Mouse (Mus musculus) limb, embryonic 13.5 days (tissue): ENCODE data around the gene Tgm2. TPM values are rescaled to one million over a fixed set of nuclear protein-coding genes. Genes with fewer than 3 reads are reported as not detected.
A peak's percentile ranks its signal among the peaks of the same experiment; 100 is the strongest.

ENCODE experiments used
- ATAC-seq: fragments of 200-750 bp; cut with Nextera tagmentation; 2 replicates; pipeline ENCODE4 v1.8.0; 2017; ENCODE audit warnings: low read depth, moderate number of reproducible peaks, moderate TSS enrichment; ENCODE audit not compliant: low FRiP score
- H3K27ac ChIP-seq: fragments of 300-500 bp; sonication (generic); 2 replicates; pipeline ENCODE4 v1.5.1; 2015; ENCODE audit warnings: inconsistent platforms, mild to moderate bottlenecking, moderate library complexity
- H3K27me3 ChIP-seq: fragments of 300-500 bp; sonication (generic); 2 replicates; pipeline ENCODE4 v1.6.1; 2015; ENCODE audit warnings: mild to moderate bottlenecking, inconsistent platforms
- H3K36me3 ChIP-seq: fragments of 300-500 bp; sonication (generic); 2 replicates; pipeline ENCODE4 v1.6.1; 2015; ENCODE audit warnings: inconsistent platforms, mild to moderate bottlenecking, moderate library complexity
- H3K4me1 ChIP-seq: fragments of 300-500 bp; sonication (generic); 2 replicates; pipeline ENCODE4 v1.6.1; 2015; ENCODE audit warnings: inconsistent platforms
- H3K4me2 ChIP-seq: fragments of 300-500 bp; sonication (generic); replicated peaks from 2 replicates; pipeline ENCODE4 v1.6.1; 2015; ENCODE audit warnings: inconsistent platforms, mild to moderate bottlenecking, moderate library complexity
- H3K4me3 ChIP-seq: fragments of 300-500 bp; sonication (generic); 2 replicates; pipeline ENCODE4 v1.5.1; 2015; ENCODE audit warnings: moderate library complexity, mild to moderate bottlenecking, inconsistent platforms
- H3K9ac ChIP-seq: fragments of 300-500 bp; sonication (generic); 2 replicates; pipeline ENCODE4 v1.6.1; 2015; ENCODE audit warnings: mild to moderate bottlenecking, inconsistent platforms
- H3K9me3 ChIP-seq: fragments of 300-500 bp; sonication (generic); 2 replicates; pipeline ENCODE4 v1.6.1; 2016; ENCODE audit warnings: inconsistent platforms
- WGBS: fragments of 180-500 bp; shearing (Covaris S2); methylation state at CpG from one replicate; pipeline ENCODE4 v1.1.7; 2015; 5-methylcytosine and 5-hydroxymethylcytosine counted together
- polyA plus RNA-seq: library from polyadenylated mRNA; unstranded; fragments of >200 nt; fragmentation: Nextera tagmentation; extraction: Ambion mirVana; gene quantifications from 2 replicates; pipeline ENCODE4 v1.2.1, GENCODE M21; 2015

Gene Tgm2
- polyA plus RNA-seq, 1 experiment from 2014 or later, result 7.5 TPM

DNA sequence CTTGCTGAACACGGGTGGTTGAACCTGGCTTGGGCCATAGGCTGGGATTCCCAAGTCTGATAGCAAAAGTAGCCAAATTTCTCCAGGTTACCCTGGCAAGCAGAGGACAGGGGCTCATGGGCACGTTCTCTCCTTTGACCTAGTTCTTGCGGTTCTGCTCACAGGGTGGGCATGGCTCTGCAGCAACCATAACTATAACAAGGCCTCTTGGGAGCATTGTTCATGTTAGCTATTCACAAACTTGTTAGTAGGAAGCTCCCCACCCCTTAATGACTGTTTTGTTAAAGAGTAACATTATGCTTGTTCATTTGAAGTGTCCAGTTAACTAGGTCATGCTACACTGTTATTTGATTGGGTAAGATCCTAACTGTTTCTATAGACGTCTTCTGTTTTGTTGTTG is 19.5 kb upstream of the Tgm2 start:
- 81% methylated on average over 4 of the region's 4 CpGs for WGBS
- peaks cover 13% of the 10 kb centered on the region for H3K4me1 ChIP-seq

DNA sequence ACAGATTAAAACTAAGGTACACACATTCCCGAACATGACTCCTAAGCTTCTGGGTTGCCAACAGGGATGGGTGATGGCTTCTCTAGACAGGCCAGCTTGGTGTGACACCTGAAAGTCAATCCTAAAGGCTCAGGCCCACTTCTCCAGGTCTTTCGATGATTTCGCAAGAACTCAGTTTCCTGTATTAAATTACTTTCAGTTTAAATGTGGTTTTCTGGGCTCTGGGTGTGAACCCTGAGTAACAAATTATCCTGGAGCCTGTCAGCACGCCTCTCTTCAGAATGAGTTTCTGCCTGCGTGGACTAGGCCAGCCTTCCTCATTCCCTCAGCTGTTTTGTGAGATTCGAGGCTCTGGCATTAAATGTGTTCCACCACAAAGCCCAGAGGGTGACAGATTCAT is 16.8 kb upstream of the Tgm2 start:
- Histone ChIP-seq H3K36me3 (no peaks in the 10 kb centered on the region), H3K4me1 (peaks cover 7% of the 10 kb centered on the region; the same call in 1 of the 2 replicates), H3K4me3 (no peak overlapping the region), H3K27me3 (no peaks in the 10 kb centered on the region), H3K9me3 (no peaks in the 10 kb centered on the region), H3K4me2 (no peak overlapping the region), H3K9ac (no peak overlapping the region), H3K27ac (no peak overlapping the region)
- 55% methylated on average over 6 of the region's 6 CpGs for WGBS
- no peak for ATAC-seq

More for the DNA sequence above, 19.5 kb upstream of the Tgm2 start:
- no peaks in the 10 kb centered on the region for H3K9me3 ChIP-seq
- no peak overlapping the region for H3K4me2 ChIP-seq
- no peak overlapping the region for H3K4me3 ChIP-seq
- H3K36me3 ChIP-seq, result no peaks in the 10 kb centered on the region
- H3K27me3 ChIP-seq, result no peaks in the 10 kb centered on the region
- H3K27ac ChIP-seq, result no peak overlapping the region
- ATAC-seq, result no peak
- no peak overlapping the region for H3K9ac ChIP-seq

DNA sequence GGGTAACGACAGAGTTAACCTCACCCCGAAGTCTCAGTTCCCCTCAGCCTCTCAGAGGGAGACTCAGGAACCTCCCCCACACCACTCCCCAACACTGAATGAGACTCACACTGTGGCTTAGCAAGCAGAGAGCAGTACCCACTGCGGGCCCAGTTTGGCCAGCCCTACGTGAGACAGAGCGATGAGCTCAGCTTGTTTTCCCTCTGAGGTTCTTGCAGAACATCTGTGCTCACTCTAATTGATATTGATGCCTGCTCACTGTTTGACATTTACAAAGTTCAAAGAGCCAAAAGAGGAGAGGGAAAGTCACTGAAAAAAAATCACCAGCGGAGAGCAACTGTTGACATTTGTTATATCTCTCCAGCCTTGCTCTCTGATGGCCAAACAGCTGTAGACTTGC is 15.5 kb upstream of the Tgm2 start:
- H3K36me3 ChIP-seq, result no peaks in the 10 kb centered on the region
- H3K27ac ChIP-seq, result no peak overlapping the region
- H3K4me1 ChIP-seq, result no peaks in the 10 kb centered on the region
- H3K4me3 ChIP-seq, result no peak overlapping the region
- 76% methylated on average over 6 of the region's 6 CpGs for WGBS
- no peaks in the 10 kb centered on the region for H3K9me3 ChIP-seq
- no peak for ATAC-seq
- no peaks in the 10 kb centered on the region for H3K27me3 ChIP-seq
- no peak overlapping the region for H3K9ac ChIP-seq
- no peak overlapping the region for H3K4me2 ChIP-seq

- ATAC-seq, result no peak; the same call in 1 of the 2 replicates
- no peak overlapping the region for H3K4me2 ChIP-seq
- H3K27ac ChIP-seq, result no peak overlapping the region
- no peaks in the 10 kb centered on the region for H3K27me3 ChIP-seq
- H3K4me1 ChIP-seq, result 0 out of 2 replicates have a peak, but pooled peaks cover 2% of the 10 kb centered on the region
- 41% methylated on average over 7 of the region's 7 CpGs for WGBS
- H3K9me3 ChIP-seq, result no peaks in the 10 kb centered on the region
- H3K4me3 ChIP-seq, result no peak overlapping the region
- H3K9ac ChIP-seq, result no peak overlapping the region
- no peaks in the 10 kb centered on the region for H3K36me3 ChIP-seq
Measured at GRCm38 (mm10) chr2:158159376-158160235, 13.4 kb upstream of the Tgm2 start.

DNA sequence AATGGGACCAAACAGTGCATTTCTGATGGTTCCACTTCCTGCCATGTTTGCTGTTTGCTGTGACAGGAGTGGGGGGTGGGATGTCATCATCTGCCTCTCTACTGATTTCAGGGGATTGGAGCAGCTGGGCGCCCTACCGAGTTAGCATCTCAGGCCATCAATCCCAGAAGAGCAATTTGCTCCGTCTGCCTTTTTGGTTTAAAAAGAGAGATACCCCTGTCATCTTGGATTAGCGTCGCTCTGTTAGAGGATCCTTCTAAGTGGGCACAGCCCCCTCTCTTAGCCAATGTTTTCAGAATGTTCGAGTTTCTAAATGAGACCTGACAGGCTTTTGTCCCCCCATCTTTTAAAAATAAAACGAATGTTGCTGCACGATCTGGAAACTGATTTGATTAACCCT is 11.4 kb upstream of the Tgm2 start:
- Histone ChIP-seq H3K27ac (no peak overlapping the region), H3K9me3 (no peaks in the 10 kb centered on the region), H3K4me2 (no peak overlapping the region), H3K36me3 (no peaks in the 10 kb centered on the region), H3K4me1 (peaks cover 19% of the 10 kb centered on the region), H3K4me3 (no peak overlapping the region), H3K9ac (no peak overlapping the region), H3K27me3 (no peaks in the 10 kb centered on the region)
- no peak for ATAC-seq
- WGBS, result 74% methylated on average over 8 of the region's 8 CpGs

- peaks cover 22% of the 10 kb centered on the region for H3K4me1 ChIP-seq
- H3K4me3 ChIP-seq, result no peak overlapping the region
- no peak overlapping the region for H3K27ac ChIP-seq
- H3K9ac ChIP-seq, result no peak overlapping the region
- H3K27me3 ChIP-seq, result no peaks in the 10 kb centered on the region
- no peaks in the 10 kb centered on the region for H3K36me3 ChIP-seq
- H3K4me2 ChIP-seq, result no peak overlapping the region
- ATAC-seq, result no peak
- H3K9me3 ChIP-seq, result no peaks in the 10 kb centered on the region
- 91% methylated on average over 9 of the region's 9 CpGs for WGBS
Measured at GRCm38 (mm10) chr2:158156487-158156886, 10.3 kb upstream of the Tgm2 start.

GRCm38 (mm10) chr2:158155615-158156014 is 9.4 kb upstream of the Tgm2 start:
- H3K27me3 ChIP-seq, result no peaks in the 10 kb centered on the region
- no peak overlapping the region for H3K4me3 ChIP-seq
- H3K36me3 ChIP-seq, result no peaks in the 10 kb centered on the region
- no peak for ATAC-seq
- H3K4me2 ChIP-seq, result no peak overlapping the region
- H3K9ac ChIP-seq, result no peak overlapping the region
- H3K27ac ChIP-seq, result no peak overlapping the region
- peaks cover 22% of the 10 kb centered on the region for H3K4me1 ChIP-seq
- whole genome bisulfite sequencing, result 77% methylated on average over 2 of the region's 2 CpGs
- H3K9me3 ChIP-seq, result no peaks in the 10 kb centered on the region

DNA sequence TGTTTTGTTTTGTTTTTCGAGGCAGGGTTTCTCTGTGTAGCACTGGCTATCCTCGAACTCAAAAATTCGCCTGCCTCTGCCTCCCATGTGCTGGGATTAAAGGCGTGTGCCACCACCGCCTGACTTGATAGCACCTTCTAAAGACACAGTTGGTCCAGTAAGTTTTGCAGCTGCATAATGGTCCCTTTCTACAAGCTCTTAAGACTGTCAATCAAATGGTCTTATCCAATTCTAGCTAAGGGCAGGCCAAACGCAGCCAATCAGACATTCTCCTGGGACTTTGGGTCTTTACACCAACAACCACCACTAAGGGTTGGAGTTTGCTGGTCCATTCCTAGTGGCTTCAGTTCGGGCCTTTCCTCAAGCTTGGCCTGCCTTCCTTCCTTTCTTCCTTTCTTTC is 8.9 kb upstream of the Tgm2 start:
- Histone ChIP-seq H3K4me3 (no peak overlapping the region), H3K27ac (no peak overlapping the region), H3K4me1 (peaks cover 22% of the 10 kb centered on the region), H3K9ac (no peak overlapping the region), H3K4me2 (no peak overlapping the region), H3K9me3 (no peaks in the 10 kb centered on the region), H3K36me3 (no peaks in the 10 kb centered on the region), H3K27me3 (no peaks in the 10 kb centered on the region)
- 86% methylated on average over 7 of the region's 7 CpGs for WGBS
- no peak for ATAC-seq

GRCm38 (mm10) chr2:158154641-158155040 is 8.4 kb upstream of the Tgm2 start:
- Histone ChIP-seq H3K4me1 (peaks cover 22% of the 10 kb centered on the region), H3K27ac (peak overlapping the region; percentile 69; the same call in 1 of the 2 replicates), H3K36me3 (no peaks in the 10 kb centered on the region), H3K27me3 (no peaks in the 10 kb centered on the region), H3K4me2 (no peak overlapping the region; the same call in 1 of the 2 replicates), H3K9me3 (no peaks in the 10 kb centered on the region), H3K4me3 (no peak overlapping the region; the same call in 1 of the 2 replicates), H3K9ac (no peak overlapping the region)
- WGBS, result 67% methylated on average over 8 of the region's 8 CpGs
- no peak for ATAC-seq

DNA sequence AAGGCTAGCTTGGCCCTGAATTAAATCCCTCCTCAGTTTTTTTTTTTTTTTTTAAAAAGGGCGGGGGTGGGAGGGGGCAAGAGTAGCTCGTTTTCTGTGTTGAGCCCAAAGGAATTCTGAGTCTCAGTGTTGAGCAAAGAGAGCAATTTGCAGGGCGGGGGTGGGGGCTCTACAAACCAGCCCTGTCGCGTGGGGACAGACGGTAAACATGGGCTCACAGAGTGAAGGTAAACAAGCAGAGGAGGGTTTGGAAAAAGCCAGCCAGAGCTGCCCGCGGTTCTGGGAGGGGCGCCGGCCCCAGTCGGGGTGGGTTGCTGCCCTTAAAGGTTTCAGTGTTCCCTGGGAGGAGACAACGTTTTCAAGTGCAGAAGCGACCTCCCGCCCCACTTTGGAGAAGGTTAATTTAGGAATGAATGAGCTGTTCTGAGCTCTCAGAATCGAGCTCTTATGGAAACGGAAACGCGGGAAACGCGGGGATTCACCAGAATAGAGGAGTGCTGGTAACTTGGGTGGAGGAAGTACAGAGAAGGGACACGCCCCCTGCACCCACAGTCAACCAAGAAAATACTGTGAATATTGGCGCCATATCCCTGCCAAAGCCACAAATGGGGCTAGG is 7.6 kb upstream of the Tgm2 start:
- Histone ChIP-seq H3K9me3 (no peaks in the 10 kb centered on the region), H3K4me2 (peak overlapping the region; percentile 73), H3K9ac (peak overlapping the region; percentile 59), H3K27ac (peak overlapping the region; percentile 69; the same call in 1 of the 2 replicates), H3K4me3 (peak overlapping the region; percentile 43), H3K4me1 (peaks cover 22% of the 10 kb centered on the region), H3K36me3 (no peaks in the 10 kb centered on the region), H3K27me3 (no peaks in the 10 kb centered on the region)
- under 1% methylated on average over 22 of the region's 22 CpGs for WGBS
- ATAC-seq, result peak; percentile 70

DNA sequence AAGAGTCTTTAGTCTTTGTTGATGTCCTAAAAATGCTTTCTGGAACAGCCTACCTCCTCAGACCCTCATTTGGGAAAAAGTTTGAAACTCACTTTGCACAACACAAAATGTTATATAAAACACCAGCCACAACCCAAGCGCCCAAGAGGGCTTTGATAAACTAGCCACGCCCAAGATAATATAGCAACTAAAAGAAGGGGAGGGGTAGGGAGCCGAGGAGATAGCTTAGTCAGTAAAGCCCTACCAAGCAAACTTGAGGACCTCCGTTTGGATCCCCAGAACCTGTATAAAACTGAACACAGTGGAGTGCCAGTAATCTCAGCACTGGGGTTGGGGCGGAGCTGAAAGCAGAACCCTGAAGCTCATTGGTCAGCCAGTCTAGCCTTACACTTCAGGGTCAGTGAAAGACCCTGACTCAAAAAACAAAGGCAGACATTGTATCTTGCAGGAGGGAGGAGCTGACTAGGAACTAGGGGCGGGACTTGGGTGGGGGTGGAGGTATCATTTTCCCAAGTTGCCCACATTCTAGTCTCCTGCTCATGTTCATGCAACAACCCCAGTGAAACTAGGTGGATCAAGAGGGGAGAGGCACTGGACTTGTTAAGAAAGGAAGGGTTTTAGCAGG is 6.6 kb upstream of the Tgm2 start:
- Histone ChIP-seq H3K9me3 (no peaks in the 10 kb centered on the region), H3K27ac (peak overlapping the region; percentile 55; the same call in 1 of the 2 replicates), H3K4me3 (no peak overlapping the region), H3K4me1 (peaks cover 22% of the 10 kb centered on the region), H3K36me3 (no peaks in the 10 kb centered on the region), H3K4me2 (peak overlapping the region; percentile 73), H3K27me3 (no peaks in the 10 kb centered on the region), H3K9ac (no peak overlapping the region)
- WGBS, result 48% methylated on average over 6 of the region's 6 CpGs
- ATAC-seq, result peak; percentile 67

GRCm38 (mm10) chr2:158151077-158151476 is 4.8 kb upstream of the Tgm2 start:
- H3K9ac ChIP-seq, result no peak overlapping the region
- H3K36me3 ChIP-seq, result no peaks in the 10 kb centered on the region
- H3K27ac ChIP-seq, result no peak overlapping the region
- H3K27me3 ChIP-seq, result peaks cover 11% of the 10 kb centered on the region
- no peak overlapping the region for H3K4me3 ChIP-seq
- peaks cover 24% of the 10 kb centered on the region for H3K4me1 ChIP-seq
- 94% methylated on average over 3 of the region's 3 CpGs for WGBS
- H3K9me3 ChIP-seq, result no peaks in the 10 kb centered on the region
- H3K4me2 ChIP-seq, result no peak overlapping the region
- no peak for ATAC-seq
